Mouse (Mus musculus) heart, adult 11 months (tissue): ENCODE data around the gene Lyrm9.

Source experiments
- DNase-seq: peaks from one replicate; pipeline ENCODE4 v3.0.0; 2022

Gene Lyrm9

GRCm38 (mm10) chr11:78826442-78827013 is at the start of gene Lyrm9:
Gene Lyrm9 (plus strand): TSS chr11:78826584.
- peak; percentile 99 for DNase-seq

DNA sequence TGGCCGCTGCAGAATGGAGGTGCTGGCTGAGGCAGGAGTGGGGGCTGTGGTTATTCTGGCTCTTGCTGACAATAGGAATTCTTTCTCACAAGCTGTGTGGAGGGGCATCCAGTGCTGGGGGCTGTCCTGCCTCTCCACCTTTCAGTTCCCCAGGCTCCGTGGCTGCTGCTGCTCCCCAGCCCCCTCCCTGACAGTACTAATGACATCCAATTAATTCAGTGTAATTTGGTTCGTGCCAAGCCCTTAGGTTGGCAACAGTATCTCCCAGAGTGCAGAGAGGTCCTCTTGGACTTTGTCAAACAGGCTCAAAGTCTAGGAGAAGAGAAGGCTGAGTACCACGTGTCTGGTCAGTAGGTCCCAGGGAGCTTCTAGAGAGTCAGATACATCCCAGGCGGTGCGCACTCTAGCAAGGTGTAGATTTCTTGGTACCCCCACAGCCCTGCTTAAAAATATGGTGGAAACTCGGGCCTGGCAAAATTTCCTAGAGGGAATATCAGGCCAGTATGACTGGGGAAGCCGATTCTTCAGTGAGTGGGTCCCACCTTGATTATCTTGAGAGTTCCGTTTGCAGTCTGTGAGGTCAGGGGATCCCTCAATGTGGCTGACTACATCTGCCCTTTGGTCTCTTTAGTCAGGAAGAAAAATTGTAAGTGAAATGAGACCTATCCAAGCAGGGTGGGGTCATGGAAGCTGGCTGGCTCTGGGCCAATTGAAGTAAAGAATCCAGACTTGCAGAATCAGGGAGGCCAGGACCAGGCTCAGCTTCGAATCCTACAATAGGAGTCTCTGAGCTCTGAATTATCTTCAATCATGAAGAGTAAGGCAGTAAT is 48.3 kb upstream of the Lyrm9 start:
- no peak for DNase-seq

- DNase-seq = no peak
These were observed 46.4 kb upstream of the Lyrm9 start for GRCm38 (mm10) chr11:78780002-78780401.

- DNase-seq = no peak
These were observed 45.8 kb upstream of the Lyrm9 start for GRCm38 (mm10) chr11:78780571-78780970.

DNA sequence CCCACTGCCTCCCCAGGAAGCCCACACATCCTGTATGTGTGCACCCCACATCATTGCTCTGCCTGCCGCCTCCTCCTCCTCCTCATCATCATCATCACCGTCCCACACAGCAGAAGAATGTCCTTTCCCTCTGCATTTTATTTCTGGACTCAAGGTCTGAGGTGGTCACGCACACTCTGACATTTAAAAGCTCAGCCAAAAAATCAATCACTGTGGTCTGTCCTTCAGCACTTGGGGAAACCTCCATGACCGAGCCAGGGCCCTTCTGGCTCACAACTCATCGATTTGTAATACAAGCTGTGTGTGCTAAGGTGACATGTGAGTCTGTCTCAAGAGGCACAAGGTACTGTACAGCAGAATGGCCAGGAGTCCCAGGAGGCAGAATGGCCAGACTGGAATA is 44.1 kb upstream of the Lyrm9 start:
- no peak for DNase-seq

DNA sequence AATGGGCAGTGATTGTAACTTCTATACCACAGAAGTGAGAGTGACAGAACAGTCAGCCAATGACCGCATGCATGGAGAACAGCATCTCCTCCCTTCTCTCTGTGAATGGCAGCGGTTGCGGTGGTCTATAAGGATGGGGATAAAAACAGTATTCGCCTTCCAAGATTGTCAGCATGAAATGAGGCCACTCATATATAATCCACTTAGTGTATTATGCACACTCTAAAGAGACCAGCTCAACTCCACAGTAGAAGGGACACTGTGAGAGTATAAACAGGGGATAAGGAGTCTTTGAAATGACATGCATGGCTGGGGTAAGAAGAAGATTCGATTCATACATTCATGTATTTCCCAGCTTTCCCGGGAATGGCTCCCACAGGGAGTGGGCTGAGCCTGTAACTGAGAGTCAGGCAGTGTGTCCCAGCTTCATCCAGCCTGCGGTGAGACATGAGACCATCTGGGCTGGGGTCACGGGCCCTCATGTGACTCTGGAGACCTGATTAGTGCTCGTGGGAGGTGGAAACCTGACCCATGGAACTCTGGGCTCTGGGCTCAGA is 43.5 kb upstream of the Lyrm9 start:
- no peak for DNase-seq

DNA sequence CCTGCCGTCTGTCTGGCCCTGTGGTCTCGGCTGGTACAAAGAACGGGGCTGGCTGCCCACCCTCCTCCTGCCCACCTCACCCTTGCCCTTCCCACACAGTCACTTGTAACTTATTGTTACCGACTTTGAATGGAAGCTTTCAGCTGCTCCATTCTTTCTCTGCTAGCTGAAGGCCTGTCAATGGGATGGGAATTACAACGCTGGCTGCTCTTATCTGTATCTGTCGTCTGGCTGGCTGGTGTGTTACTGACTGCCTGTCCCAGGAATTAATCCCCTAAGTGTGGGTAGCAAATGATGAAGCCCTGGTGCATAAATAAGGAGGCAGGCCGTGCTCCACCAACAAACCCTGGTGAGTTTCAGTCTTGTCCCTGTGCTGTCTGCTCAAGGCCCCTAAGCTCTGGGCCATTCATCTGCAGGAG is 40.4 kb upstream of the Lyrm9 start:
- DNase-seq = no peak

DNA sequence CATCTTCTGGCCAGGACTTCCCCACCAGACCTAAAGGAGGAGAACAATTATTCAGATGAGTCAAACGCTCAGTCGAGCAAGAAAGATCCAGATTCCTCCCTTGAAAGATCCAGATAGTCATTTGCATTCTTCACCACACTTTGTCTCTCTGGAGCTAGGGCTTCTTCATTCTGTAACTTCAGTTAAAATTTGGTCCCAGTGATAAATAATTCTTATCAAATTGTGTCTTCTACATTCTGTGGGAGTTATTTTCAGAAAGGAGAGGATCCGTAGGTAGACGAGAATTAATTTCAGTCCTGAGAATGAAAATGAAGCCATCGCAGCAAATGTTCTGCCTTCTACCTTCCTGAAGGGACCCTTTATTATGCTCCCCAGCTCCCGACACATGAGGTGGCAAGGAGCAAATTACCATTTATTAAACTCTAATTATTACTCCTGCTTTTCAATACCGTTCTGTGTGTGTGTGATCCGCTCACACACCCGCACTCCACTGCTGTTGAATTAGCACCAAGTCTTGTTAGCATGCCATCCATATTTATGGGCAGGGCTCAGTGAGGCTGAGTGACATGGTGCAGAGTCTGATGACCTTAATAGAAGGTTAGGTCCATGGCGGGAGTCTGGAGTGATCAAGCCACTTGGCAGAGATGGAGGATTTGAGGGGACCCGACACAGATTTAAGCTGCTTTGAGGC is 36.9 kb upstream of the Lyrm9 start:
- DNase-seq = no peak

GRCm38 (mm10) chr11:78791582-78791981 is 34.8 kb upstream of the Lyrm9 start:
- peak; percentile 90 for DNase-seq

GRCm38 (mm10) chr11:78792055-78792454 is 34.3 kb upstream of the Lyrm9 start:
- DNase-seq = no peak

GRCm38 (mm10) chr11:78792465-78792864 is 33.9 kb upstream of the Lyrm9 start:
- DNase-seq = no peak

GRCm38 (mm10) chr11:78793116-78793515 is 33.3 kb upstream of the Lyrm9 start:
- no peak for DNase-seq

DNA sequence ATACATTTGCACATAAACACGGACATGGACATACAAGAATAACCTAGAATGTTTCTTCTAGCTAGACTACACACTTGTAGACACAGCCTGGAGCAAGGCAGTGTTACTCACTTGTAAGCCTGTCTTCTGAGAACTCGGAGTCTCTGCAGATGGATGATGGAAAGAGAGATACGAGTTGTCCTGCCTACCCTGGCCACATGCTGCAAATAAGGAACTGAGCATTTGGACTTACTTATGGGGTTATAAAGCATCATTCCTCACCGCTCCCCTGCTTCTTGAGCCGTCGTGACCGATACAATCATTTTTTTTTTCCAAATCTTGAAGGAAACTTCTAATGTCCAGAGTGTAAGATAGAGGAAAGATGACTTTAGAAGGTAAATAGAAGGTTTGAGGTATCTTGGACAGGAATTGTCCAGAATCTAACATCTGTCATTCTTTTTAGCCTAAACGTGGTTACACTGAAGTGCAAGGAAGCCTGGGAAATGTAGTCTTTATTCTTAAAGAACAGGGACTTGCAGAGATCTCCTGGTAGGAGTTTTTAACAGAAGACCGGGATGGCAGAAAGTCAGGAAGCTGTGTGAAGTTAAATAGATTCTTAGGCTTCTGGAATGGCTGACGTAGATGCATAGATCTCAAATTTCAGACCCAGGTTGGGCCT is 30.2 kb upstream of the Lyrm9 start:
- DNase-seq = no peak

GRCm38 (mm10) chr11:78801094-78801493 is 25.3 kb upstream of the Lyrm9 start:
- DNase-seq = no peak

GRCm38 (mm10) chr11:78803587-78804316 is 22.6 kb upstream of the Lyrm9 start:
- DNase-seq = peak; percentile 98

- DNase-seq = no peak
These were observed 21.8 kb upstream of the Lyrm9 start for GRCm38 (mm10) chr11:78804551-78804950.

- DNase-seq = no peak
These were observed 21.2 kb upstream of the Lyrm9 start for GRCm38 (mm10) chr11:78805198-78805597.

- DNase-seq = no peak
These were observed 20.7 kb upstream of the Lyrm9 start for GRCm38 (mm10) chr11:78805691-78806137.

DNA sequence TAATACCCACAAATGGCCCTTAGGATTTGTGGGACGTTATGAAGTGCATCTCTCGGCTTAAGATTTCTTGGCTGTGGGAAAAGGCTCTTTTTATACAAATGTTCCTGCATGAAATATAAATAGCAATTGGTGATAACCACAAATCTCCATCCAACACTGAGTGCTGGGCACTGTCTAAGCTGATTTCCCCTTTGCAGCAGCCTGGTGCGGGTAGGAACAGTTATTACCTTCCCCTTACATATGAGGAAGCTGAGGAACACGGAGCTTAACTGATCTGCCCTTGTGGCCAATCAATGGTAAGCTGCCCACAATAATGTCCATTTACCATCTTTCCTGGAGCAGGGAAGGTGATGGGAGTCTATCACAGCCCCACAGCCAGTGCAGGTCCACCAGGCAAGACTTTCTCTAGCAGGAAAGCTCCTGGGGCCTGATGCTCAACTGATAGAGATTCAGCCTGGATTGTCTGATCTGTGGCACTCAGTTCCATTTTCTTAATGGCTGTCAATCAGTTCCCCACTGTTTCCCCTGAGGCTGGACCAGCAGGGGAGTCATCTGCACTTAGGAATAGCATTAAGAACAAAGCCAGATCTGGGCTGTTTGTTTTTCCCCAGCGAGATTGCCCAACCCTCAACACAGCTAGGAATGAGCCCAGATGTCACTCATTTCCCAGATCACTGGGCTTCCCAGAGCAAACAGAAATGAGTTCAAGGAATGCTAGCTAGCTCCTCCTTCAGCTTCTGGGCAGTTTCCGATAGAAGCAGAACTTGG is 18.9 kb upstream of the Lyrm9 start:
- DNase-seq = no peak

DNA sequence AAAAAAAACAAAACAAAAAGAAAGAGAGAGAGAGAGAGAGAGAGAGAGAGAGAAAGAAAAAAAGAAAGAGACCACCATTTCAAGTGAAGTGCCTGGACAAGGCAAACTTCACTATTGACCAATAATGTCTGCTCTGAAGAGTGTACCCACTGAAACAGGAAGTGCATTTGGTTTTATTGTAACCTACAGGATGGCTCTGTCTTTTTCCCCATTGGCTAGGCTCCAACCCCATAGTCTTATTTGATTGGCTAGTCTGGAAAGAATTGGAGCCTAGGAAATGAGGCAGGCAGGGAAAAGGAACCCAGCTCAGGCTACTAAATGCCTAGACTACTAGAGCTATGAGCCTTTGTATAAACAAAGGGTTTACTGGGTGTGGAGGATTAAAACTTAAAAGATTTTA is 17.0 kb upstream of the Lyrm9 start:
- DNase-seq = no peak

- DNase-seq = peak; percentile 76
These were observed 11.9 kb upstream of the Lyrm9 start for GRCm38 (mm10) chr11:78814461-78814941.
